Mouse (Mus musculus) adrenal gland, adult 18-20 months (tissue): Measurements from ENCODE around the gene Irf2bp1. TPM values are rescaled to one million over a fixed set of nuclear protein-coding genes. Genes with fewer than 3 reads are reported as not detected.

Experiments used
- DNase-seq, 2 experiments: peaks; one replicate each; pipeline ENCODE4 v3.0.0; 2021 to 2022; ENCODE audit warnings: low spot score in 2 of 2
- total RNA-seq, 2 experiments: library from RNA; stranded (reverse); gene quantifications; 1 replicate in 1 of 2; 2 replicates in 1 of 2; pipeline ENCODE4 v1.2.3; 2021

Gene Irf2bp1
- total RNA-seq, 2 experiments from 2014 or later: 42.9 to 47.0 TPM

GRCm38 (mm10) chr7:18998835-18999234 lies 5.0 kb upstream of the Irf2bp1 start:
- no peak for DNase-seq

GRCm38 (mm10) chr7:19000421-19000820 lies 3.4 kb upstream of the Irf2bp1 start:
- DNase-seq: no peak

- DNase-seq: peak; percentile 36 to 62
Measured at GRCm38 (mm10) chr7:19001066-19001806, 2.6 kb upstream of the Irf2bp1 start.

- DNase-seq: no peak
Measured at GRCm38 (mm10) chr7:19001807-19002085, 2.1 kb upstream of the Irf2bp1 start.

GRCm38 (mm10) chr7:19002115-19002514 lies 1.7 kb upstream of the Irf2bp1 start:
- no peak for DNase-seq

- peak; percentile 59 to 60 for DNase-seq
Measured at GRCm38 (mm10) chr7:19002848-19003498, 871 bp upstream of the Irf2bp1 start.

- peak; percentile 50 to 55 for DNase-seq
Measured at GRCm38 (mm10) chr7:19004631-19005079, 811 bp downstream of the Irf2bp1 start.

- DNase-seq: no peak
Measured at GRCm38 (mm10) chr7:19005417-19006121, 1.7 kb downstream of the Irf2bp1 start.

GRCm38 (mm10) chr7:19006476-19006875 lies 2.6 kb downstream of the Irf2bp1 start:
- peak; percentile 70 to 76 for DNase-seq

GRCm38 (mm10) chr7:19007026-19007977 lies 3.5 kb downstream of the Irf2bp1 start:
- DNase-seq: no peak

GRCm38 (mm10) chr7:19010581-19010980 lies 6.7 kb downstream of the Irf2bp1 start:
- no peak for DNase-seq

- peak in 1 of 2 experiments; percentile 36 for DNase-seq
Measured at GRCm38 (mm10) chr7:19012025-19012621, 8.3 kb downstream of the Irf2bp1 start.

GRCm38 (mm10) chr7:19012882-19013281 lies 9.0 kb downstream of the Irf2bp1 start:
- DNase-seq: no peak

GRCm38 (mm10) chr7:19014452-19014851 lies 10.6 kb downstream of the Irf2bp1 start:
- no peak for DNase-seq

- DNase-seq: no peak
Measured at GRCm38 (mm10) chr7:19016042-19016441, 12.2 kb downstream of the Irf2bp1 start.

GRCm38 (mm10) chr7:19017909-19018308 lies 14.1 kb downstream of the Irf2bp1 start:
- no peak for DNase-seq

GRCm38 (mm10) chr7:19021048-19021447 lies 17.2 kb downstream of the Irf2bp1 start:
- DNase-seq: no peak

- DNase-seq: no peak
Measured at GRCm38 (mm10) chr7:19022189-19022958, 18.5 kb downstream of the Irf2bp1 start.

GRCm38 (mm10) chr7:19023357-19023814 lies 19.5 kb downstream of the Irf2bp1 start, which contains the start of gene Foxa3:
Gene Foxa3, minus strand, starts transcription at chr7:19023538.
- peak; percentile 28 to 61 for DNase-seq
